Mouse (Mus musculus) ovary, postnatal 14 days (tissue): Measurements from ENCODE around the gene Spag9.

ENCODE experiments used
- DNase-seq: peaks from one replicate; pipeline ENCODE4 v3.0.0; 2022; ENCODE audit warnings: low spot score

Gene Spag9

DNA sequence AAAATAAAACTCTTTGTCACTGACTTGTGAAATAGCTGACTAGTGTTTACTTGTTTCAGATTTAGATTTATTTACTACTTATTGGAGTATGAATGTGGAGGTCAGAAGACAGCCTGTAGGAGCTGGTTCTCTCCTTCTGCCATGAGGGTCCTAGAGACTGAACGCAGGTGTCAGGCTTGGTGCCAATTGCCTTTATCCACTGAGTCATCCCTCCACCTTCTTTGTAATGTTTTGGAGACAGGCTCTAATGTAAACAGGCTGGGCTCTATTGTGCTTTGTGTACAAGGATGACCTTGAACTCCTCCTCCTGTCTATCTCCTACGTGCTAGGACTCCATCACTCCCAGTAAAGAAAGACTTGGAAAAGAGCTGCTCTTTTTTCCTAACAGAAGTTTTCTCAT is 51.4 kb downstream of the Spag9 start:
- DNase-seq, result no peak

DNA sequence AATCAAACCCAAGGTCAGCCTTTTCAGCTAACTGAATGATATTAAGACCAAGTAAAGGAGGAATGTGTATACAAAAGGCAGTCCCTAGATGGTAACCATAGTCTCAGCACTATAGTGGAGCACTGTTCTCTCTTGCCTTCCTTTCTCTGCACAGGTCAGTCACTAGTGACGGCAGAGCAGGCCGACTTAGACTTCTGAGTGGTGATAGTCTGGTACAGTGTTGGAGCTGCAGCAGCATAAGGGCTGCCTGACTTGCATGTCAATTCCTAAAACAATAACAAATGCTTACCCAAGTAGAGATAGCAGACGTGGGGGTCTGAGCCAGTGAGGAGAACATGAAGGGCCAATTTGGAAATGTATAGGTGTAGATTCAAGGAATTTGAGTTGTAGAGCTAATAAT is 58.3 kb downstream of the Spag9 start:
- no peak for DNase-seq

DNA sequence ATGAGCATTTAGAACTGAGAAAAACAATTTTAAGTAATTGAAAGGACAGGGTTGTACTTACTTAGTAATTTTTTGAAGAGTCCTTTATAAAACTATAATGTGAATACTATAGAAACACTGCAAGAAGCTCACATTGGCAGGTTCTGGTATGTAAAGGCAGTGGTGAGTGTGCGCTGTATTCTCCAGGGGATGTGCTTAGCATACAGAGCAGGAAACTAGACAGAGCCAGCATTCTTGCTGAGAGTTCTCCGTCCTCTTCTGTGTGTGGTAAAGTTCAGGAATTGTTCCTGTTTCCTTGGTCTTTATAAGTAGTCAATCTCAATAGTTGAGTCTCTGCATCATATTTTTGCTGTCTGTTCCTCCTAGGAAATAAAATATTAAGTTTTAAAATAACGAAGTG is 59.0 kb downstream of the Spag9 start:
- no peak for DNase-seq

DNA sequence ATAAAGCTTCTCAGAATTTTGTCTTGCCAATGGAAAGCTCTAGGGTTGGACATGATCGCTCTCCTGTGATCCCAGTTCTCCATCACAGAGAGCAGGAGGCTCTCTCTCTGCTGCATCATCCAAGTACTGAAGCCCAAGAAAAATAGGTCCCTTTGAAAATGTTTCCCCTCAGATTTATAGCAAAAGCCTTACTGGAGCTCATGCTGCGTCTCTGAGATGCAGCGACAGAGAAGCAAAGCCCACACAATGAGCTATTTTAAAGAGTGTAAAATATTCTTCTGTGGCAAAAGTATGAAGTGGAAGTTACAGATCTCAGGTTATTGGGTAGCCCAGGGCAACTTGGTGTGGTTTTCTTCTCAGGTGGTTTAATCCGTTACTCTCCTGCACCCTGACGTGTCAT is 68.0 kb downstream of the Spag9 start:
- no peak for DNase-seq

DNA sequence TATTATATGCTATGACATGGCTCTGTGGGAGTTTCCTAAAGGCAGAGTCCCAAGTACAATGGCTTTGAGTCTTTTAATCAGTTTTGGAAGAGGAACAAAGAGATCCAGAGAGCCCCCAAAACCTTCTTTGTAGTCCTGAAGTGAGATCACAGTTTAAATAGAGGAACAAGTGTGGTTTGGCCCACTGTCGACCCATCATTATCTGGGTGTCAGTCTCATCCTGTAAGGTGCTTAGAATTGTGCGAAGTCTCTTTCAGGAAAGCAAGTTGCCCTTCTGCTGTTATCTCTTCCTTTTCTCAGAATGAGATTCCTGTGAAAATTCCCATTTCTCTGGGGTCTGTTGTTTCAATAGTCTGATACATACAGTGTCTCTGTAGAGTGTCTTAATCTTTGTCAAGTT is 74.6 kb downstream of the Spag9 start:
- DNase-seq, result no peak

DNA sequence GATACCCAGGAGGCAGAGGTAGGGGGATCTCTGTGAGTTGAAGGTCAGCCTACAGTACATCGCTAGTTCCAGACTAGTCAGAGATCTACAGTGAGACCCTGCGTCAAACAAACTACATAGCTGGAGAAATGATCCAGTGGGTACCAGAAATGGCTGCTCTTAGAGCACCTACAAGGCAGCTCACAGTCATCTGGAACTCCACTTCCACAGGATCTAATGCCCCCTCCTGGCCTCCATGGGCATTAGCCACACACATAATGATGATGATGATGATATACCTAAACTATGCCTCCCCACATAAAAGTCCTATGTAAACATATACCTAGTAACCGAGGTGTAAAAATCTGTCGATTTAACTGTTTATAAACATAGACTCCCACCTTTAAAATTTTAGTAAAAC is 77.4 kb downstream of the Spag9 start:
- DNase-seq, result no peak

DNA sequence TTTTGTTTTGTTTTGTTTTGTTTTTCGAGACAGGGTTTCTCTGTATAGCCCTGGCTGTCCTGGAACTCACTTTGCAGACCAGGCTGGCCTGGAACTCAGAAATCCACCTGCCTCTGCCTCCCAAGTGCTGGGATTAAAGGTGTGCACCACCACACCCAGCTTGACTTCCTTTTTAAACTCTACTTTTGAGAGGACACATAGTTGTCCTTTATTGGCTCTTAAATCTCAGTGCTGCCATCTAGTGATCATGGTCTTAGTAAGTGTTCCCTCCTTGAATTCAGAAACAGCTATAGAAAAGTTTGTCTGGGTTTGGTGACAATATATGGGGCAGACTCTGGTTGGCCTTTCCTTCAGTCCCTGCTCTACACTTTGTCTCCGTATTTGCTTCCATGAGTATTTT is 91.1 kb downstream of the Spag9 start:
- peak; percentile 14 for DNase-seq

DNA sequence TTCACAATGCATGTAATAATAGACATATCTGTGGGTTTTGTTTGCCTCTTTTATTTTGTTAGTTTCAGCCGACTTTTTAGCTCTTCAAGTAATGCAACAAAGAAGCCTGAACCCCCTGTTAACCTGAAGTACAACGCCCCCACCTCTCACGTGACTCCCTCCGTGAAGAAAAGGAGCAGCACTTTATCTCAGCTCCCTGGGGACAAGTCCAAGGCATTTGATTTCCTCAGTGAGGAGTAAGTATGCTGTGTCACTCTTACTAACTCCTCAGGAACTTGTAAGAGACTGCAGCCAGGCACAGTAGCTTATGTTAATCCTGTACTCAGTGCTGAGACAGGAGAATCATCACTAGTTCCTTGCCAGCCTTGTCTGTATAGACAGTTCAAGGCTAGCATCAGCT is 94.6 kb downstream of the Spag9 start:
- no peak for DNase-seq

DNA sequence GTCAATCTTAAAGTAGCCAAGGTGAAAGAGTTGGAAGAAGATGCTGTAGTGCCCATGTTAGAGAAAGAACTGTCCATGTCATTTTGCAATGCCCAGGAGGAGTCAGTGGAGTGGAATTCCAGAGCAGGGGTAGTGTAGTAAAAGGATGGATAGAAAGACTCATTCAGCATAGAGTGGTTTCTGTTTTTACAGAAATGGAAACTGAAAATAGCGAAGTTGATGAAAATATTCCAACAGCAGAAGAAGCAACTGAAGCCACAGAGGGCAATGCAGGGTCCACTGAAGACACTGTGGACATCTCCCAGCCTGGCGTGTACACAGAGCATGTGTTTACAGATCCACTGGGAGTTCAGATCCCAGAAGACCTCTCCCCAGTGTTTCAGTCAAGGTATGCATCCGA is 101.6 kb downstream of the Spag9 start:
- no peak for DNase-seq

DNA sequence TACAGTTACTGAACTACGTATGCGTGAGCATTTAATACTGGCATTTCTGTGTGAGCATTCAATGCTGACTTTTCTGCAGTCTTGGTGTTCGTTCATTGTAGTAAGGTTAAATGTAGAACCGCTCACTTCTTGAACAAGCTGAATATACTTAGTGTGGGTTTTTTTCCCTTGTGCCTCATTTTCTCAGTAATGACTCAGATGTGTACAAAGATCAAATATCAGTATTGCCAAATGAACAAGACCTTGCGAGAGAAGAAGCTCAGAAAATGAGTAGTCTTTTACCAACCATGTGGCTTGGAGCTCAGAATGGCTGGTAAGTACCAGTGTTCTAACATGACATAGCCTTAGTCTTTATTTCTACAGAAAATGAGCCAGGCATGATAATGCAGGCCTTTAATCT is 102.9 kb downstream of the Spag9 start:
- DNase-seq, result no peak

DNA sequence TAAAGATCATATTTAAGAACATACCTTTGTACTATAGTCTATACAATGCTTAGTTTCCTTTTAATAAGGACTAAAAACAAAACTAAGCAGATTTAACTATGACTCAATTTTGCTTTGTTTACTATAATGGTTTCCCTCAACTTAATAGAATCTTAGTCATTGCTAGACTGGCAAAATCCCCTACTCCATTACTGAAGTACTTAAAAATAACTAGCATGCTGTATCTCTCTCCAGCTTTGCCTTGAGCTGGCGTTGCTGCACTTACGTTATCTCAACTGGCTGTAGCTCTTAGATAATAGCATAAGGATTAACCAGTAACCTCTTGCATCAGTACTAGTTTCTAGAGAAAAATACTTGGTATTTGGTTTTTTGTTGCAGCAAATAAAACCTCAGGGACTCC is 117.9 kb downstream of the Spag9 start:
- no peak for DNase-seq

DNA sequence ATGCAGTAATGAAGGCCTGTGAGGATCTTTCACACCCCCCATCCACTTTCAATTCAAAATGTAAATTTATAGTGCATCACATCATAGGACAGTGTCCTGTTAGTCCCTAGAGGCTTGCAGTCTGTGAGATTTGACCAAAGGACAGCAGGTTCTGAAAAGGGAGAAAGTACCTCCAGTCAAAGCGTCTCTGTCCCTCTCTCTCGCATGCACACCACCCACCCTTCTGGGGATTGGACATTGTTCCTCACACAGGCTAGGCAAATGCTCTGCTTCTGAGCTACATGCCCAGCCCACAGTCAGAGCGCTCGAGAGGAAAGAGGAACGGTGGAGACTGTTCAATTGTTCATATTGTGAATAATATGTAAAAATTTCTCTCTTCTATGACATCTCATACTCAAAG is 119.5 kb downstream of the Spag9 start:
- no peak for DNase-seq

DNA sequence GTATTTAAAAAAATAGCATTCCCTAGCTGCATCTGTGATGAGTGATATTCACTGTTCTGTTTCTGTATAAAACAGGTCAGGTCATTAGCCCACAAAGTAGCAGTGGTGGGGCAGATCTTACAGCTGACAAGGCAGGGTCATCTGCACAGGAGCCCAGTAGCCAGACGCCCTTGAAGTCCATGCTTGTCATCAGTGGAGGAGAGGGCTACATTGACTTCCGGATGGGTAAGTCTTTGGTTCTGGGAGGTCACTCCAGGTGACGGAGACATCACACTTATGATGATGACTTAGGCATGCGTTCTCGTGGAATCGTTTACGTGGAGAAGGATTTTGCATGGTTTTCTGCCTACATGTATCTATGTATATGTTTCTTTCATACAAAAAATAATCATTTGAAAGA is 120.8 kb downstream of the Spag9 start:
- no peak for DNase-seq

DNA sequence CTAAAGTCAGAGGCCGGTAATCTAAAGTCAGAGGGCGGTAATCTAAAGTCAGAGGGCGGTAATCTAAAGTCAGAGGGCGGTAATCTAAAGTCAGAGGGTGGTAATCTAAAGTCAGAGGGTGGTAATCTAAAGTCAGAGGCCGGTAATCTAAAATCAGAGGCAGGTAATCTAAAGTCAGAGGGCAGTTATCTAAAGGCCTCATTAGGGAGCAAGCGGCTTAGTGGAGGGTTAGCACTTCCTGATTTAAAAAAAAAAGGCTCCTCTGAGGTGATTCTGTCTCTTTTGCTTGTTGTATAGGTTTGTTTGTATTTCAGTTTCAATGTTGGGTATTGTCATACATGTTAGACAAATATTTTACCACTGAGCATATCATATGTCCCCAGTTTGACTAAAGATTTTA is 121.9 kb downstream of the Spag9 start:
- DNase-seq, result no peak

DNA sequence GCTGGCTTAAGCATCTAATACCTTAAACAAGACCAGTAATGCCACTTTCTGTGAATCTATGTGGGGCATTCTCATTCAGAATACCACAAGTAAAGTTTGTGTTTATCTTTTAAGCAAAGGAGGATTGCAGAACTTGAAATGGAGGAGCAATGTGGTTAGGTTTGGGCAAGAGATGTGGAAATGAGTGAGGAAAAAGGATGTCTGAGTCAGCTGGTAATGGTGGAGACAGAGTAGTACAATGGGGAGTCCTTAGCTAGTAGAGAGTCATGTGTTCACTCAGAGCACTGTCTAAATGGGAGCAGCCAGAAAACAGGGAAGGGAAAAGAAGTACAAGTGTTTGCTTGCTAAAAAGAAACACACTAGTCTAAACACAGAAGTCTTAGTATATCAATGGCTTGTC is 122.7 kb downstream of the Spag9 start:
- no peak for DNase-seq

DNA sequence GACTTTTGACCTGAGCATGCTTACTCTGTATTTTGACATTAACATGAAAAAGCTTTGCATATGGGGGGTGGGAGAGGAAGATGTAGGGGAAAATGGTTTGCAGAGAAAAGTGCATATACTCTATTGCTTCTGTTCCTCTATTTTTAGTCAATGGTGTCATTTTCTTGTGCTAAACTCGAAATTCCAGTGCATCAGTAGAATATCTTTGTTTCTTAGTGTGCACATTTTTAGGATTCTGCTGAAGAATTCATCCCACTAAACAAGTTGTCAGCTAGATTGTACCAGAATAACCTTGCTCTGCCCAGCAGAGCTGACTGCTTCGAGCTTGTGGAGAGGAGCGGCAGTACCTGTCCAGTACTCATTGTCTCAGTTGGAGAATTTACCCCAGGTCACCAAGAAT is 124.8 kb downstream of the Spag9 start:
- no peak for DNase-seq

DNA sequence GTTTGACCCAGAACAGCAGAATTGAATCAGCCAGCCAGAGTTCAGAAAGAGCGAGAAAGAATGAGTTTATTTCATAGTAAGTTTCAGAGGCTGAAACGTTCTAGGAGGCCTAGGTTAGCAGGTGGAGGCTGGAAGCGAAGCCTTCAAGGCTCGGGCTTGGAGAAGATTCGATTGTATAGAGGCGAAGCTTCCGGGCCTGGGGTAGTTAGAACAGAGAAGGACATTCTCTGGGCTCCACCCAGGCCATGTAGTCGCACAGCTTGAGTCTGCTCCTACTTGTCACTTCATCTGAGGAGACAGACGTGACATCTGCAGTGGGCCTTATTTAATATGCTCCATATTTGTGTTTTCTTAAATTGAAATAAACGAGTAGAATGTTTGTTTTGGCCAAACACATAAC is 125.6 kb downstream of the Spag9 start:
- DNase-seq, result no peak

DNA sequence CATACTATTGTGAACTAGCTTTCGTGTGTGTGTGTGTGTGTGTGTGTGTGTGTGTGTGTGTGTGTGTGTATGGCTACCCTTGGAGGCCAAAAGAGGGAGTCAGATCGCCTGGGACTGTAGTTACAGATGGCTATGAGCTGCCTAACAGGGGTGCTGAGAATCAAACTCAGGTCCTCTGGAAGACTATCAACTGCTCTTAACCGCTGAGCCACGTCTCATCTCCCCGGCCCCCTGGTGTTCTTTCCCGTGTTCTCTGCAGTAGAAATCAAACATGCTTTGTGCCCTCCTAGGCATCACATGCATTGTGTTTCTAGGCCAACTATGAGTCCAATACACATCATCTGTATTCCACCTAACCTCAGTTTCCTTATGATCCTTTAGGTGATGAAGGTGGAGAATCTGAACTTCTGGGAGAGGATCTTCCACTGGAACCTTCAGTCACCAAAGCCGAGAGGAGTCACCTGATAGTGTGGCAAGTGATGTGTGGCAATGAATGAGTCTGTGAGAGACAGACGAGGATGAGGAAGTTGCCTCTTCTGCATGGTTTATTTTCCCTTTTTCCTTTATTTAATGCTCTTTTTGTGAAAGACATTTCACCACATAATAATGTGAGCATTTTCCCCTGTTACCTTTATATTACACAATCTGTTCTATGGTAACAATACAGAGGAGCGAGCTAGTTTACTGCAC is 126.6 kb downstream of the Spag9 start:
- no peak for DNase-seq

DNA sequence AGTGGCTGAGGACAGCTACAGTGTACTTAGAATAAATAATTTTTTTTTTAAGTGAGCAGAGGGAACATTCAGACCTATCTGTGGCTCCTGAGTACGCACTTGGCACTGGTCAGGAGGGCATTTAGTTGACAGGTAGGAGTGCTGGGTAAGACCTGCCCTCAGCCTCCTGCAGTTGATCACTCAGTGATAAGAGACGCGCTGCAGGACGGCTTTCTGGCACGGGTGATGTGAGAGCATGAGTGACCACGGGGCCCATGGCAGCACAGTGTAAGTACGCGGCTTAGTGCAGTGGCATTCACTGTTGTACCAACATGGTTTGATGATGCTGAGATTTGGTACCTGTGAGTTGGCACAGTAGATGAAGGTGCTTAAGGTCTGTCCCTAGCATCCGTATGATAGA is 130.8 kb downstream of the Spag9 start:
- no peak for DNase-seq

DNA sequence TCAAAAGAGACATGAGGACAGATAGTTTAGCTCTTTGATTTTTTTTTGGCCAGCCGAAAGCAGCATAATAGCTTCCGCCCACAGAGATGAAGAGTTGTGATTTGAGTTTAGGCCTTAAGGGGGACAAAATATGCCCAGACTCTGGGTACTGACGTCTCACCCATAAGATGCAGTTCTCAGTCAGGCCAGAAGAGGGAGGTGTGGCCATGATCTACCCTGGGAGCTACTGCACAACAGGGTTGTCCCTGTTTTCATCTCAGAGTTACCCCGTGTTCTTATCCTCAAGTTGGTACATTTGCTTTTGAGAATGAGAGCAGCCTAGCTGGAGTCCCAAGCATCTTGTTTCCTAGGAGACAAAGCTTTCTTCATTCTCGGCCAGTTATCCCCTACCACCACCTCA is 132.1 kb downstream of the Spag9 start:
- peak; percentile 76 for DNase-seq

DNA sequence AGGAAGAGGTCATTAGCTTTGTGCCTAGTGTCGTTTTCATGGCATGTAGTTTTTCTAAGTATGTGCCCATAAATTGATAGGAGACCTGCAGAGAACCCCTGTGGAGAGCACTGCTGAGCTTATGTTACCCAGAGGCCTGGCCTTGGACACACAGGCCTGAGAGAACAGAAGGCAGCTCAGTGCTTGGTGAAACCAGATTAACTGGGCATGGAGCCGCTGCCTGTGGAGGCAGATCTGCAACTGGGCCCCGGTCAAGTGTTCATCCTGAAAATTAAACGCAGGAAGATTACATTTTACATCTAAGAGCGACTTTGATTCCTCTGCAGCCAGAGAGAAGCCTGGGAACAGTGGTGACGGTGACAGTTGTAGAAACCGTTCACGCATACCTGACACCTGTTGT is 132.6 kb downstream of the Spag9 start:
- no peak for DNase-seq

DNA sequence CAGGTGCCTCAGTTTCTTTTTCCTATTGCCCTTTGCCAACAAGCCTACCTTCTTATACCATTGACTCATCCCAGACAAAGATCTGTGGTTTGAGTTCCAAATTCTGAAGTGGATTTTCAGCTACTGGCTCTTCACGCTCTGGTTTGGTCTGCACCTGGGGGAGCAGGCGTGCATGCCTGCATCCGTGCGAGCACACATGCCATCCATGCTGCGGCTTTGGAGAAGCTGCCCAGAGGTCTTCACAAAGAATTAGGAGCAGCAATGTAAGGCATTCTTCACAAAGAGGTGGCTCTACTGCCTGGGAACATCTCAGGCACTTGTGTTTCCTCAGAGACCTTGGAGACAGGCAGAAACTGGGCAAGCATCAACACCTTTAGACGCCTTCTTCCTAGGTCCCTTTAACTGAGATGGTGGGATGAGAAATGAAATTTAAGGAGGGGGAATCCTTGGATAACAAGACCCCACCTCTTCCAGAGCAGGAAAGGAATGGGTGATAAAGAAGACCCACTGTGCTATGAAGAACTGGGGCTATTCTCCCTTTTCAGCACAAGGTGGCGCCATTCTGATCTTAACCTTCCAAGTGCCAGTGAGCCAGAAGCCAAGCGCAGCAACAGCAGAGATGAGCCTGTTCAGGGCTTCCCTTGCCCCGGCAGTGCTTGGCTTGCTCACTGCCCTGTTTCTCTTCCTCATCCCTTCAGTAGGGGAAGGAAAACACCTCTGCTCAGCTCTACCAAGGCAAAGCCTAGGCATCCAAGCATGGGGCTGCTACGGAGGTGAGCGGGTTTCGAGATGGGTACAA is 133.6 kb downstream of the Spag9 start:
- no peak for DNase-seq

DNA sequence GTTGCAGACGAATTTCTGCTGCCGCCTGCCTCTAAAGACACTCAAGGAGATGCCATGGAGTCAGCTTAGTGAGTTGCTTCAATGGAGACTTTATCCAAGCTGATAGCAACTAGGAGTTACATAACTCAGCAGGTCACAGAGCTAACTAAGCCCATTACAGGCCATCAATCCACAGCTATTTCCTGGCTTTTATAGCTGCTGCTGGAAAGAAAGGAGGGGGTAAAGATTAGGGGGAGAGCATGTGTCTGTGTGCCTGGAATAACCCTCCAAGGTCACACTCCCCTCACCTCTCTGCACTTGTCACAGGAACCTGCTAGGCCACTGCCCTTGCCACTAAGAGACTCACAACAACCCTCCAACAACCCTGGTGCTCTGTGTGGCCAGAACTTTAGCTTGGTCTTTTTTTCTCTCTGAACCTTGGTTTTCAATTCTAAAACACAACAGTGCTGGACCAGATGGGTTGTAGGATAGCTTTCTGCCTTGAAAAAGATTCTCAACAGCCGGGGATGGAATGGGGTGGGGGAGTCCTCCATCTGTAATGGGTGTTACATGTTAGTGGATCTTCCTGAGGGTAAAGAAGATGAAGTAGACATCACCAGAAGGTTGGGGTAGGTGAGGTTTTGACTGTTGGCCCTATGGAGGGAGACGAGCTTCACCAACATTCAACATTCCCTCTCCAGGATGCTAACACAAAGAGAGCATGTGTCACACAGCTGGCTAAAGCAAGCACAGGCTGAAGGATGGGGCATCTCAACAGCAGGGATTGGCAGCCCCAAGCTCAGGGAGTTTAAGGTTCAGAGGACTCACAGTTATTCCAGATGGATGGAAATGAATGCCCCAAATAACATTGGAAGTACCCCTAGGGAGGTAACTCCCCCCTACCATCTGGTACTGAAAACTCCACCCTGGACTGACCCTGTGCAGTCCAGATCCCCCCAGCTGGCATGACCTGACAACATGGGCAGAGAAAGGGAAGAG is 134.5 kb downstream of the Spag9 start:
- DNase-seq, result no peak
